Mouse (Mus musculus) lung, postnatal 25 days (tissue): ENCODE results near the gene Mllt6.
"Not testable (repeated sequence)": the region's sequence is repeated elsewhere in the genome, so short reads cannot be mapped to it uniquely, and the experiment has no call there.

Source experiments
- DNase-seq: peaks from one replicate; pipeline ENCODE4 v3.0.0; 2022; ENCODE audit warnings: low spot score

Gene Mllt6

GRCm38 (mm10) chr11:97696669-97697068 lies 33.5 kb downstream of the Mllt6 start:
- no peak for DNase-seq

- DNase-seq = no peak
Observed at GRCm38 (mm10) chr11:97697199-97697890, 34.1 kb downstream of the Mllt6 start.

- DNase-seq = no peak
Observed at GRCm38 (mm10) chr11:97697891-97698529, 34.8 kb downstream of the Mllt6 start.

- peak; percentile 70 for DNase-seq
Observed at GRCm38 (mm10) chr11:97698741-97699611, 35.8 kb downstream of the Mllt6 start.

- DNase-seq = peak; percentile 93
Observed at GRCm38 (mm10) chr11:97699626-97700002, 36.4 kb downstream of the Mllt6 start.

GRCm38 (mm10) chr11:97700003-97700745 lies 37.0 kb downstream of the Mllt6 start, which contains the start of gene Pcgf2:
Gene Pcgf2 (minus strand): TSS chr11:97700497.
- peak; percentile 86 for DNase-seq

GRCm38 (mm10) chr11:97700746-97701580 lies 37.7 kb downstream of the Mllt6 start:
- DNase-seq = no peak

GRCm38 (mm10) chr11:97701581-97702392 lies 38.6 kb downstream of the Mllt6 start:
- no peak for DNase-seq

GRCm38 (mm10) chr11:97702393-97702745 lies 39.2 kb downstream of the Mllt6 start:
- DNase-seq = peak; percentile 92

- peak; percentile 100 for DNase-seq
Observed at GRCm38 (mm10) chr11:97703039-97703826, 40.0 kb downstream of the Mllt6 start, which contains the start of gene Psmb3. Gene Psmb3 (plus strand): TSS chr11:97703399.

GRCm38 (mm10) chr11:97710067-97710466 lies 46.9 kb downstream of the Mllt6 start:
- DNase-seq = not testable (repeated sequence)

GRCm38 (mm10) chr11:97711200-97711900 lies 48.1 kb downstream of the Mllt6 start:
- DNase-seq = no peak

GRCm38 (mm10) chr11:97712286-97712685 lies 49.1 kb downstream of the Mllt6 start:
- no peak for DNase-seq

- no peak for DNase-seq
Observed at GRCm38 (mm10) chr11:97713896-97714295, 50.7 kb downstream of the Mllt6 start.

GRCm38 (mm10) chr11:97714356-97714755 lies 51.1 kb downstream of the Mllt6 start:
- DNase-seq = no peak

GRCm38 (mm10) chr11:97714784-97715760 lies 51.9 kb downstream of the Mllt6 start:
- DNase-seq = no peak

- DNase-seq = no peak
Observed at GRCm38 (mm10) chr11:97716021-97716420, 52.8 kb downstream of the Mllt6 start.
